In the genomic region with DNA sequence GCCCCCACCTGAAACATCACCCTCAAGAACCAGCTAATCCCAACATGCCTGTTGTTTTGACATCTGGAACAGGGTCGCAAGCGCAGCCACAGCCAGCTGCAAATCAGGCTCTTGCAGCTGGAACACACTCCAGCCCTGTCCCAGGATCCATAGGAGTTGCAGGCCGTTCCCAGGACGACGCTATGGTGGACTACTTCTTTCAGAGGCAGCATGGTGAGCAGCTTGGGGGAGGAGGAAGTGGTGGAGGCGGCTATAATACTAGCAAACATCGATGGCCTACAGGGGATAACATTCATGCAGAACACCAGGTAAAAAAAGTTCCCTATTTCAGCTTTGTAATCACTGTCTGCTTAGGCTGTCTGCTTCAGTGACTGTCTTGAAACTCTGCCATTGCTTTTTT, we compare ENCODE assay signal across 11 mouse cellular contexts. TPM values are rescaled to one million over a fixed set of nuclear protein-coding genes. Genes with fewer than 3 reads are reported as not detected.
A peak's percentile ranks its signal among the peaks of the same experiment; 100 is the strongest.
DNase-seq lines count a peak whose midpoint lies in the region; ATAC-seq lines count a peak whose summit lies in the region.
"Had no signal": no experiment of that assay in that cellular context is flagged by ENCODE, and none has a peak within 500 bp of the region (broad histone marks: within the 10 kb centered on the region; RNA-seq: fewer than 3 reads in every experiment).

No protein-coding gene starts in this region.

- intact Hi-C loops in gastrocnemius, postnatal 36 days (cut with DNase I), result loop anchor here (5.0 kb wide), 1 partner anchor 218 kb away; no protein-coding TSS in a partner anchor

- H3K4me1 ChIP-seq in limb, embryonic 12.5 days (replicated peaks), result peaks cover 38% of the 10 kb centered on the region
- H3K4me1 ChIP-seq in limb, embryonic 10.5 days, result peaks cover 24% of the 10 kb centered on the region
- peaks cover 8% of the 10 kb centered on the region; the same call in 1 of the 2 replicates for H3K4me1 ChIP-seq in neural tube, embryonic 11.5 days (ENCODE audit: control insufficient read depth, insufficient read depth, low read length)

- peak overlapping the region; percentile 50; the same call in 1 of the 2 replicates for H3K27ac ChIP-seq in limb, embryonic 12.5 days
- H3K27ac ChIP-seq in limb, embryonic 10.5 days, result no peak overlapping the region
- no peak overlapping the region for H3K27ac ChIP-seq in neural tube, embryonic 11.5 days (ENCODE audit: low read depth, low read length)

- H3K9ac ChIP-seq in limb, embryonic 12.5 days (replicated peaks), result no peak overlapping the region
- H3K9ac ChIP-seq in neural tube, embryonic 11.5 days (ENCODE audit: low read length), result no peak overlapping the region

- H3K4me2 ChIP-seq in limb, embryonic 12.5 days, result peak overlapping the region; percentile 32
- H3K4me2 ChIP-seq in neural tube, embryonic 11.5 days (ENCODE audit: low read depth), result no peak overlapping the region

- 0 out of 2 replicates have a peak, but pooled peaks have one; percentile 37 for ATAC-seq in limb, embryonic 12.5 days (ENCODE audit: insufficient number of reproducible peaks, insufficient read depth, low FRiP score, low TSS enrichment, low read depth)
- peak; percentile 31; the same call in 1 of the 2 replicates for ATAC-seq in granulocyte monocyte progenitor cell, adult 5-6 weeks (replicated peaks; ENCODE audit: poor library complexity, severe bottlenecking)
- ATAC-seq in neural tube, embryonic 11.5 days (ENCODE audit: insufficient read depth, low FRiP score, low TSS enrichment), result no peak
- ATAC-seq in frontal cortex, adult (ENCODE audit: low TSS enrichment), result no peak

- 50% methylated on average over 7 of the region's 7 CpGs for WGBS in limb, embryonic 12.5 days
- 77% methylated on average over 7 of the region's 7 CpGs for WGBS in limb, embryonic 10.5 days
- 65% methylated on average over 7 of the region's 7 CpGs for WGBS in neural tube, embryonic 11.5 days

- no peaks in the 10 kb centered on the region for H3K9me3 ChIP-seq in limb, embryonic 12.5 days
- H3K9me3 ChIP-seq in limb, embryonic 10.5 days (replicated peaks), result no peaks in the 10 kb centered on the region
- H3K9me3 ChIP-seq in neural tube, embryonic 11.5 days (ENCODE audit: control insufficient read depth, low read length), result no peaks in the 10 kb centered on the region

- no peaks in the 10 kb centered on the region for H3K27me3 ChIP-seq in limb, embryonic 12.5 days
- no peaks in the 10 kb centered on the region for H3K27me3 ChIP-seq in limb, embryonic 10.5 days (ENCODE audit: low read depth, poor library complexity, severe bottlenecking)
- H3K27me3 ChIP-seq in neural tube, embryonic 11.5 days (ENCODE audit: control insufficient read depth, insufficient read depth, low read length), result no peaks in the 10 kb centered on the region

- H3K36me3 ChIP-seq in limb, embryonic 12.5 days, result peaks cover 44% of the 10 kb centered on the region
- peaks cover 71% of the 10 kb centered on the region for H3K36me3 ChIP-seq in limb, embryonic 10.5 days
- H3K36me3 ChIP-seq in neural tube, embryonic 11.5 days (ENCODE audit: control insufficient read depth, insufficient read depth, low read length), result peaks cover 14% of the 10 kb centered on the region

- DNase-seq in embryo, embryonic 10 days (ENCODE audit: low spot score), result peak; percentile 27
- no peak for DNase-seq in embryo, embryonic 10.5 days (ENCODE audit: low spot score)
- no peak for DNase-seq in limb, embryonic 10.5 days (ENCODE audit: low spot score)
- DNase-seq in neural tube, embryonic 11.5 days (ENCODE audit: low spot score), result peak; percentile 14
- no peak for DNase-seq in gastrocnemius, postnatal 36 days
- DNase-seq: cerebellum, adult 2 months; gastrocnemius, postnatal 10 days; kidney, postnatal 10 days had no signal

- H3K4me3 ChIP-seq in limb, embryonic 12.5 days (replicated peaks), result 0 out of 2 replicates have a peak overlapping the region, but pooled peaks have one; percentile 6
- no peak overlapping the region for H3K4me3 ChIP-seq in limb, embryonic 10.5 days
- H3K4me3 ChIP-seq in neural tube, embryonic 11.5 days (ENCODE audit: low read depth, low read length), result no peak overlapping the region

RNA-seq across cellular contexts. Expression of a gene that starts 5.9 kb away (rescaled TPM):
- polyA plus RNA-seq in limb, embryonic 12.5 days (2016; fragmentation: Nextera tagmentation; extraction: Ambion mirVana), result 123 and 124 TPM in 2 replicates
- 116 and 124 TPM in 2 replicates for polyA plus RNA-seq in limb, embryonic 10.5 days (2016; fragmentation: Nextera tagmentation; extraction: Ambion mirVana)
- total RNA-seq in granulocyte monocyte progenitor cell, adult 5-6 weeks (2014; fragmentation: Nextera tagmentation), result 46.9 and 56.5 TPM in 2 replicates
- 40.2 and 43.3 TPM in 2 replicates for total RNA-seq in granulocyte monocyte progenitor cell, adult 5-6 weeks (2017)
- polyA plus RNA-seq in neural tube, embryonic 11.5 days (2014; fragmentation: Nextera tagmentation; extraction: Ambion mirVana), result 107 and 108 TPM in 2 replicates
- total RNA-seq in gastrocnemius, postnatal 36 days (2021), result 10 to 100 TPM; 28.8 to 37.7 TPM

Comparison
In these comparisons a context has a peak if more than half of its experiments do, and no peak if none do; other contexts are left out.
1. DNase-seq: peak in embryo, embryonic 10 days (single experiment) and neural tube, embryonic 11.5 days (single experiment); none in embryo, embryonic 10.5 days (single experiment), limb, embryonic 10.5 days (single experiment) and gastrocnemius, postnatal 36 days (0 of 2).
2. ATAC-seq: peak in limb, embryonic 12.5 days (single experiment) and granulocyte monocyte progenitor cell, adult 5-6 weeks (single experiment); none in neural tube, embryonic 11.5 days (single experiment) and frontal cortex, adult (single experiment).